Mouse (Mus musculus) urinary bladder, adult 18-20 months (tissue): Measurements from ENCODE around the gene Upk1a.

Experiments used
- DNase-seq, 2 experiments: peaks; one replicate each; pipeline ENCODE4 v3.0.0; 2022; ENCODE audit warnings: low spot score in 2 of 2, mixed read lengths in 2 of 2

Upk1a gene

DNA sequence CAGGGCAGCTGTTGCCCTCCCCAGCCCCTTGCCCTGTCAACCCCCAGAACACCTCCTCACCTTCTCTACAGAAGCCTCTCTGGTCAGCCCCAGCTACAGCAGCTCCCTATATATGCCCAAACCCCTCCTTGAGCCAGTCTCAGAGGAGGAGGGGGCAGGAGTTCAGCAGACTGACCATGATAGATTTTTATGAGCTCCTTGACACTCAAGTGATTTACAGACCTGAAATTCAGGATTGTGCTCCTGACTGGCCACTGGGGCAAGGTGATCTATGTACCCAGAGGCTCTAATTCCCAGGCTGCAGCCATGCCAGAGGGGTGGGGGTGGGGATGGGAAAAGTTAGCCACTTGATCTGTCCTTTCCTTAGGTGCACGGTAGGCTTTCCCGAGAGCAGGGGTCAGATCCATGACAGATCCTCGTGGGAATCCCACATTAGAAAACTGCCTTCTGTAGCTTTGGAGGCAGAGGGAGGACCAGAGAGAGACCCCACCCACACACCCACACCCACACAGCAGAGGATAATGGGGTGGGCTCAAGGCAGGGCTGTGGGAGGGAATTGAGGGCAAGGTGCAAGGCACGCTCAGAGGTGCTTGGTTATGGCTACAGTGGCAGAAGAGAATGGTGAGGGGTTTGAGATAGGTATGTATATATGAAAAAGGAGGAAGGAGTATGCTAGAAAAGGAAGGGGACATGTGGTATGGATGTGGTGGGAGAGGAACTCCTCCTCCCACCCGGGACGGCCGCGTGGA is at the start of gene Upk1a:
Gene Upk1a (minus strand): TSS at position 194 of the 749 bp plus-strand sequence.
- peak in 1 of 2 experiments; percentile 60 for DNase-seq

DNA sequence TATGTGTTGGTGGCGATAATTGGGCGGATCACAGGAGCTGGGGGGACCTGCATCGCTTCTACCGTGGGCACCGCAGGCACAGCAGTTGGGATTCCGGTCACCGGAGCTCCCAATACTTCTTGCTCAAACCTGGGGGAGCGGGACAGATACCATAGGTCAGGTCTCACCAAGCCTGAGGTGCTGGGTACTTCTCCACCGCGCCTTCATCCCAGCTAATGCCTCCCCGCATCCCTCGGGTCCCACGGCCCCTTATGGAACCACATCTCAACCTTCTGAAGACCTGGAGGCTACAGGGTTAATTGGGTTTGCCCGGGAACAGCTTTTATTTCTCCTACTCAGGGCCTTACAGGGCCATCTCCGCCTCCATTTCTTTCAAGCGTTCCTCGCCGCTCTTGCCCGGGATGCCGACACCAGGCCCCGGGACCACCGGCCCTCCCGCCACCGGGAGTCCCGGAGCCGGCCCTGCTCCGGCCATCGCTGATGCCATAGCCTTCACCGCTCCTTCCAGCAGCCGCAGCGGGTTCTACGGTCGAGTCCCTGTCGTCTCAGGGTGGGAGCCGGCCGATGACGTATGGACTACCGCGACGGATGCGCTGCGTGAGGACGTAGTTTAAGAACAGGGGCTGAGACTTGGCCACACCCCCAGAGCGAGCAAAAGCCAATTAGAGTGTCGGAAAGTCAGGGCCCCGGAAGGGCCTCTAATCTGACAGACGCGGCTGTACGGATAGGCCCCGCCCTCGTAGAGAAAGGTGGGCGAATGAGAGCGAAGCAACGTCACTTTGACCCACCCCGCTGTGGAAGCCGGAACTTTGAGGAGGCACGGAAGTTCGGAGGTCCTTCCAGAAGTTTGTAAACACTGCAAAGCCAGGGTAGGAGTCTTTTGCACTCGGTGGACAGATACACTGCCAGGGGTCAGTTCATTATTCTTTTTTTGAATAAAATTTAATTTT is 37.2 kb upstream of the Upk1a start, which contains the start of gene Rbm42:
Gene Rbm42 (minus strand): TSS at position 727 of the 950 bp plus-strand sequence.
- DNase-seq: peak; percentile 96 to 98

DNA sequence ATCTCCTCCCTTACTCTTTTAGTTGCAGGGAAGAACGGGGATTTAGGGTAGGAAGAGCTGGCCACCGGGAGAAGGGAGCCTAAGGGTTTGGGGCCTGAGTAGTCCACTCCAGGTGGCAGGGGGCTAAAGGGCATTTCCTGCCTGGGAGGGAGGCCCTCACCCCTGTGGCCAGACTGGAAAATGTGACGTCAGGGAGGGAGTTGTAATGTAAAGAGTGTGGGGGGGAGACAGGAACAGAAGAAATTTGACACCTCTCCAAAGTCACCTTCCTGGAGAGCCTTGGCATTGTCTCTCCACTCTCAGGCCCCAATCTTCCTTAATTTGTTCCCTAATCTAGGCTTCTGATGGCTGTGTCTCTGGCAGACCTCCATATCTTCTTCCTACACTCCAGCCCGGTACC is 26.4 kb upstream of the Upk1a start:
- no peak for DNase-seq

DNA sequence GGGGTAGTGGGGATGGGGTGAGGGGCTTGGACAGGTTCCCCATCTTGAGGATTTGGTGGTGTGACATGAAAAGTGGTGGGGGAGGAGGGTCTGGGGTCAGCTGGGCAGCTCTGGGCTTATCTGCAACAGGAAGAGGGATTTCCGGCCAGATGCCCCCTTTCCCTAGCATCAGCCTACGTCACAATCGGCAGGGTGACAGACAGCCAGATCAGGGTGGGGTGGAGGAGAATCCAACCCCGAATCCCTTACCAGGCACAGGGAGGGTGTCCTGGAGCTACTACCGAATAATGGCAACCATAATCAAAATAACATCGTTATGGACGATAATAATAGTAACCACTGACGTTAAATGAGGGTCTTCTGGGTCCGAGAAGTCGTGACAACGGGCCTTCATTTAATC is 23.7 kb upstream of the Upk1a start:
- no peak for DNase-seq

DNA sequence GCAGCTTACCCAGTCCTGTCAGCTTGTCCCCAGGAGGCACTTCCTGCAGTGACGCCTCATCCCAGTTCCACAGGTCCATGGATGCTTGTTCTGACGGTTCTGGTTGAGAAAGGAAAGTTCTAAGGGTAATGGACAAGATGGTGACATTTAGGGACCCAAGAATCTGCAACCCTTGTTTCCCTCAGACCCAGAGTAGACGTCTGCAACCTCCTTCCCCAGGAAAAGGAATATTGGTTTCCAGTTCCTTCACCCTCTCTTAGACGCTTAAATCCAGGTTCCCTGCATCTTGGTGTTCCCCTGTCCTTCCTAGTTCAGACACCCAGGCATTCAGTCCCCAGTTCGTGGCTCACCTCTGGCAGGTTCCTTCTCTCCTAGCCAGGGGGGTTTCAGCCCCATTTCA is 23.1 kb upstream of the Upk1a start, which contains the start of gene Etv2:
Gene Etv2 (minus strand): TSS at position 101 of the 400 bp plus-strand sequence.
- DNase-seq: no peak

DNA sequence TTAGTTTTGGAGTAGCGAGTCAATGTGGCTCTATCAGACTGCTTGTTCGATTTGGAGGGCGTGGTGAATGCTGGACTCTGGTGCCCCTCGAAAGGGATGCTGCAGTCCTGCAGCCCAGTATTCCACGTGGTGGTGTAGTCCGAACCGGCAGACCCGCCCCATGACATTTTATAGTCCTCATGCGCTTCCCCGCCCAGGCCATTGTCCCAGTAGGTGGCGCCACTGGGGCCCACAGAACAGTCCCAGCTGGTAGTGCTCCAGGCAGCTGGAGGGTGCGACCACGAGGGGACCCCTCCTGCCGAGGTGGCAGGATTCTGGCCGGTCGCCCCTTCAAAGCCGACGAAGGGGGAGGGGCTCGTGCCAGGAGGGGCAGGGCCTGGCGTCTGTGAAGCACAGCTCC is 22.0 kb upstream of the Upk1a start:
- no peak for DNase-seq

DNA sequence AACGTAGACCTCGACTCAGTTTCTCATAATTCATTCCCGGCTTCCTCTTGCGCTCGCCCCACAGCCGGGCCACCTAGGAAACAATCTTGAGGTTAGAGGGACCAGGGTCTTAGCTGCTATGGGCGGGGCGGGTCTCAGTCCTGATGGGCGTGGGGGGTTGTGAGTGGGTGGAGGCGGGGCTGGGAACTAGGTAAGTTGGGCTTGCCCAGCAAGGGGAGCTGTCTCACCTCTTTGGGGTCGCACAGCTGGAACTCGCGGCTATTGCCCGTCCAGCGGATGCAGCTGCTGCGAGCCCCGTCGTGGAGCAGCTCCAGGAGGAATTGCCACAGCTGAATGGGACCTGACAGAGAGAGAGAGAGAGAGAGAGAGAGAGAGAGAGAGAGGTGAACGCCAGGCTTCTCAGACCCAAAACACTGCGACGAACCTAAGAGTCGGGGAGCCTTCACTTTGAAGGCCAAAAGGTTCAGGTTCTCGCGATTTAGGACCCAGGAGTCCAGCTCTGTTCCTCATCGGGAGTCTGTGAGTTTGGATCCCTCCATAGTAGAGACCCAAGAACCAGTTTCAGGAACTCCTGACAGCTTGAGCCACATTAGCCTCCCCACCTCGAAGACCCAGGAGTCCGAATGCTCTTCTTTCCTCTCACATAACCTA is 21.2 kb upstream of the Upk1a start:
- DNase-seq: no peak

DNA sequence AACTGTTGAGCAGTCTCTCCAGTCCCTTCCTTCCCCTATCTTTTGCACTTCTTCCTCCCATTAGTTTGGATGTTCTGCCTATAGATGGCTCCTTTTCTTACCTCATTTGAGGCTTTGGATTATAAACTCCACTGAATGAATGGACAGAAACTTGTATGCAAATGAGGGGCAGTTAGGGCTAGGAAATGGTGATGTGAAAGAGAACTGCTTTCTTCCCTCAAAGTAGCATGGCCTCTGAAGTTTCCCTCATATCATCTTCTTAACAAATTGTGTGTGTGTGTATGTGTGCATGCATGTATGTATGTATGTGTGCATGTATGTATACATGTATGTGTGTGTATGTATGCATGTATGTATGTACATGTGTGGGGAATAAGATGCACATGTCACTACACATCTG is 16.4 kb upstream of the Upk1a start:
- DNase-seq: no peak

DNA sequence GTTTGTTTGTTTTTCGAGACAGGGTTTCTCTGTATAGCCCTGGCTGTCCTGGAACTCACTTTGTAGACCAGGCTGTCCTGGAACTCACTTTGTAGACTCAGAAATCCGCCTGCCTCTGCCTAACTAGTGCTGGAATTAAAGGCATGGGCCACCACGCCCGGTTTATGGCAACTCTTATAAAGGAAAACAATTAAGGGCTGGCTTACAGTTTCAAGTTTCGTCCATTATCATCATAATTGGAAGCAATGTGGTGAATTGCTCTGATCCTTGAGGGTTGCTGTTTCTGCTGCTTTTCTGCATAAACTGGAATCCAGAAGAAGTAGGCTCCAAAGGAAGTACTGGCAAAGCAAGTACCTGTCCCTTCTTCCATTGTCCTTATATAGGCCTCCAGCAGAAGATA is 14.0 kb upstream of the Upk1a start:
- DNase-seq: no peak

DNA sequence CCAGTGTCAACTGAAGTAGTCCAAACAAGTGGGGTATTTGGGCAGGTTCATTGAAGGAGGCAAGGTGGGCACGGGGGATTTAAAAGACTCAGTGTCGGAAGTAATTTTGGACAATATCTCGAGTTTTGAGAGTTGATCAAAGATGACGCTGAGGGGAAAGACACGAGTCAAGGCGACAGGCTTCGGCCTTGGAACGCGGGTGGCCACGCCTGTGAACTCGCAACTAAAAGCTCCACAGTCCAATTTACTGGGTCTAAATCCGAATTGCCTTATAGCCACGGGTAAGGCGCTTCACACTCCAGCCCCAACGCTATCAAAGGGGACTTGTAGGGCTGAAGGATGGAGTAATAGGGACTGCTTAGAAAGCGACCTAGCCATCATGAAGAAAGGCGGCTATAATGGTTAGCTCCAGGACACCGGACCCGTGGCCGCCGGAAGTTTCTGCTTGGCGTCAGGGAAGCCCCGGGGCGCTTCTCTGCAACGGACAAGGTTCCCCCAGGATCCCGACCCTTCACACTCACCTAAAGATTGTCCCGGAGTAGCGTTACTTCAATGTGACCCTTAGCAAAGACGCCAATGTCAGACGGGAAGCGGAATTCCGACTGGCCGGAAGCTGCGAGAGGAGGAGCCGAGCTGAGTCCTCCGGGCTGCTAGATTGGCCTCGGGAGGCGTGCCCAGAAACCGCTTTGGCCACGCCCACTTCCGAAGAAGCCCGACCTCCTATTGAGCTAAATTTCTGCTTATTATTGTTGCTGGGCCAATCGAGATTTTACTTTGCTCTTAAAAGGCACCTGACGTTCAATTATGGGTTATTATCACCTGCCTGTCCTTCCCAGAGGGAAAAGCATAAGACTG is 13.1 kb upstream of the Upk1a start, which contains the start of gene Cox6b1:
Gene Cox6b1 (minus strand): TSS at position 622 of the 855 bp plus-strand sequence.
- peak in 1 of 2 experiments; percentile 80 for DNase-seq

DNA sequence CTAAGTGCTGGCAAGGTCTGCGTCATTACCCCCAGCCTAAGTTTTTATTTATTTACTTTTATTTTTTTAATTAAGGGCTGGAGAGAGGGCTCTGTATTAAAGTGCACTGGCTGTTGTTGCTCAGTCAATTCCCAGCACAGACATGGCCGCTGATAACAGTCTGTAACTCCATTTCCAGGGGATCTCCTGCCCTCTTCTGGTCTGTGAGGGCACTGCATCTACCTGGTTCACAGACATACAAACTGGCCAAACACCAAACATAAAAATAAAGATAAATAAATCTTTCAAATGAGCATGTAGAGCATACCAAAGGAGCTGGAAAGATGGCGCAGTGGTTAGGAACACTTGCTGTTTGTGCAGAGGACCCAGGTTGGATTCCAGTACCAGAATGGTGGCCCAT is 6.6 kb upstream of the Upk1a start:
- DNase-seq: no peak

DNA sequence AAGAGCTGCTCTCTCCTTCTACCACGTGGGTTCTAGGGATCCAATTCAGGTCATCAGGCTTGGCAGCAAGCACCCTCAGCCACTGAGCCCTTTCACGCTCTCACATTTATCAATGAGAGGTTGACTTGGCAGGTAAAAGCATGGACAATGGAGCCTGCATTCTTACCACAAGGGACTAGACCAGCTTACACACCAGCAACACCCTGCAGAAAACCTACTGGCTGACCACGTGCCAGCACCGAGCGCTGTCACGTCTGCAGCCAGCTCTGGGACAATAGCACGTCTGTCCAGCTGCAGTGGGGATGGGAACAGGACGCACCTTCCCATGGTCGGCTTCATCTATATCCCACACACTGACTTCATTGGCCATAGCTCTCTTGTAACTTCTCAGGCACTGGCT is 6.0 kb upstream of the Upk1a start:
- DNase-seq: no peak

DNA sequence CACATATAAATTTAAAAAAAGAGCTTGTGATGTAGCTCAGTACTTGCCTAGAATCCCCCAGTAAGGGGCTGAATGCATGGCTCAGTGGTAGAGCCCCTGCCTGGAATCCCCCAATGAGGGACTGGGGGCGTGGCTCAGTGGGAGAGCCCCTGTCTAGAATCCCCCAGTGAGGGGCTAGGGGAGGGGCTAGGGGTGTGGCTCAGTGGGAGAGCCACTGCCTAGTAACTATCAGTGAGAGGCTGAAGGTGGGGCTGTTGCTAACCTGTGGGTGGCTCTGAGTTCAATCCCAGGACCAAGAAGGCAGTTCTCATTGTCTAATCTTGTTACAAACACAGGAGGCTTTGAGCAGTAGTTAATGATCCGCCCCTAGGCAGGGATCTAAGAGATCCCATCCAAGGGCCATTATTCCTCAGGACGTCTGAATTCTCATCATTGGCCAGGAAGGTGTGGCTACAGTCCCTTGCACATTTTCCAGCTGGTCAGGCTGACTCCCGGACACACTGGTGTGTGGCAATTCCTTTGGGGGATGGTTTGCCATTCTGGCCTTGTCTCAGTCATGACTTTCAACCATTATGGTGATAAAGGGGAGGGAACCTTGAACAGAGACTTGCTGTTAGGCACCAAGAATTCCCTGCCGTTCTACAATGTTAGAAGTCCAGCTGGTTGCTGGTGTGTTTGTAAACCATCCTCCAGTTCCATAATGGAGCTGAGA is 2.6 kb upstream of the Upk1a start:
- no peak for DNase-seq

DNA sequence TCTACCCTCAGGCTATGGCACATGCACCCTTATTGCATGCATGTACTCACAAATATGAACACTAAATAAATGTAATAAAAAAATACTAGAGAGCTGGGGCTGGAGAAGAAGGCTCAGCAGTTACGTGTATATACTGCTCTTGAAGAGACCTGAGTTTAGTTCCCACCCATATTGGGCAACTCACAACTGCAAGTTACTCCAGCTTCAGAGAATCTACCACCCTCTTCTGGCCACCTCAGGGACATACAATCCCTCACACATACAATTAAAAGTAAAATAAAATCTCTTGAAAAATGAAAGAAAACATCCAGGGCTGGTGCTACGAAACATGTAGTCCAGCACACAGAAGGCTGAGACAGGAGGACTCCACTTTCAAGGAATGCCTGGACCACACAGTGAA is 1.8 kb upstream of the Upk1a start:
- DNase-seq: no peak

DNA sequence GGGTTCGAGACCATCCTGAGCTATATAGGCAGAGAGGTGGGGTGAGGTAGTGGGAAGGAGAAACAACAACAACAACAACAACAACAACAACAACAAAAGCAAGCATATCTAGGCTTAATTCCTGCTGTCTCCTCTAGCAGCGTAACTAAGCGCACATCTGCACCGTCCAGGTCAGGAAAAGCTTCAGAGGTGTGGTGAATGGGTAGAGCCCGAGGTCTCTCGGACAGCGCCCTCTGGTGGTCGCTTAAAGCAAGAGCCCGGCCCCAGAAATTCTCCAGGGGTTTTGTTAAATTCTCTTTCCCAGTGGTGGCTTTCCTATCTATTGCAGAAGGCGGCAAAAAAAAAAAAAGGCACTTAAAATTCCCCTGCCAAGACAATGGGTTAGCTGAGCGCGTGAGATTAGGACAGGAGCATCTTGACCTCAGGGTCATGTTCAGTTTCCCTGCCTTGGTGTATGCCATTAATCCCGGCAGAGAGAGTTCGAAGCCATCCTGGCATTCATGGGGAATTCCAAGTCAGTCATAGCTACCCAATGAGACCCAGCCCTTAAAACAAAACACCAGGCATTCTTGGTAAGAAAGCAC is 974 bp upstream of the Upk1a start:
- peak in 1 of 2 experiments; percentile 53 for DNase-seq

DNA sequence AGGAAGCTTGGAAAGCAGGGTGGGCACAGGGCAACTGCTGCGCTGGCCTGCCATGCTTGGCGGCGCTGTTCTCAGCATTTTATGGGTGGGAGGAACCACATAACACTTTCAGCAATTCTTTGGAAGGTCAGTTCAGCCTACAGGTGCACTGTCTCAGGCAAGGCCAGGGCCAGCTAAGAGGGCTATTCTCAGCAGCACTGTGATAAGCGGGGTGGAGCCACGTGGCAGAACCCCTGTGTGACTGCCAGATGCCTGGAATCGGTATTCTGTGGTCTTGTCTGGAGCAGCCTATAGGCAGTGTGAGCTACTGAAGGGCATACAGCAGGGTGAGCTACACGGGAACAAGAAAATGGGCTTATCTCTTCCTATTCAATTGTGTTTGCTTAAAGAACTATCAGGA is 2.6 kb downstream of the Upk1a start:
- no peak for DNase-seq

DNA sequence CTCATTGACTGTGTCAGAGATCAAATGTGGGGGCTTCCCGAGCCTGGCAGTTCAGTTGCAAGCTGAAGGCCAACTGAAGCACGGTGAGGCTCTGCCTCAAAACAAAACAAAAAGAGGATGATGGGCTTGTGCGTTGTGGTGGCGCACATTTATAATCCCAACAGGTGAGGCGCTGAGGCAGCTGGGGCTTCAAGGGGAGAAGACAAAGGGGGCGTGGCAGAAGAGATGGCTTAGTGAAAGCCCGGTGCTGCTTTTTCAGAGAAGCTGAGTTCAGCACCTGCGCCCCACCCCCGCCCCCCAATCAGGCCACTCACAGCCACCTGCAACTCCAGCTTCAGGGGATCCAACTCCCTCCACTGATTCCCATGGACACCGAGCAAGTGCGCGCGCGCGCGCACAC is 4.2 kb downstream of the Upk1a start:
- DNase-seq: no peak

DNA sequence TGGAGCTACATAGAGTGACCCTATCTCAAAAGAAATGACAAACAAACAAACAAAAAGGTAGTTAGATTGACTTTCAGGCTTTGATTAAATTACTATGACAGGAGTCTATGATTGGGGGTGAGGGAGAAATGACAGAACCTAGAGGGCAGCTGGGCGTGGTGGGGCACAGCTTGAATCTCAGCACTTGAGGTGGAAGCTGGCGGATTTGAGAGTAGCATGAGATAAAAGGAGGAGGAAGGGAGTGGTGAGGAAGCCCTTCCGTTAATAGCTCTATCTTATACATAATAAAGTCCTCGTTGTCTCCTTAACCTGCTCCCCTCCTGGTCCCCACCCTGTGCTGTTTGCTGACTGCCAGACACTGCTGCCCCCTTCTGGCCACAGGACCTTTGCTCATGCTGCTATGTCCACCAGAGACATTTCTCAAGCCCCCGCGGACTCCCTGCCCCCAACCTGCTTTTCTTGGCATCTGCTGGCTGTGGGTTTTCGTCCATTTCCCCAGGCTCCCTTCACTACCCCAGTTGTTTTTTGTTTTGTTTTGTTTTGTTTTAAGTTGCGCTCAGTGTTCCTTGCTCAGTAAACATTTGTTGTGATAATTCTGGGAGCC is 4.8 kb downstream of the Upk1a start:
- DNase-seq: no peak

DNA sequence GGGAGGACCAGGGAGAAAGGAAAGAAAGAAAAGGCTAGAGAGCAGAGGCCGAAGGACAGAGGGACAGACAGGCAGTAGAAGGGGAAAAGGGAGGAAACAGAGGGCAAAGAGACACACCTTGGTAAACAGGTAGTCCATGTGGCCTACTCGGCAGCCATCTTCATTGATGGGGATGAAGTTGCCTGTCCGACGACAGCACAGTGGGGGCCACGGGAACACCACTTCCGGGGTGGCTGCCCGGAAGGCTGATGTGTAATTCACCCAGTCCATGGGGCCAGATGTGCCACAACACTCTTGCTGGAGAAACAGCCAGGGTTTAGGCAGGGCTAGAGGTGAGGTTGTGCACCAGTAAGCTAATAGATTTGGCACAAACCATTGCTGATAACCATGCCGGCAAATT is 7.7 kb downstream of the Upk1a start:
- DNase-seq: no peak

DNA sequence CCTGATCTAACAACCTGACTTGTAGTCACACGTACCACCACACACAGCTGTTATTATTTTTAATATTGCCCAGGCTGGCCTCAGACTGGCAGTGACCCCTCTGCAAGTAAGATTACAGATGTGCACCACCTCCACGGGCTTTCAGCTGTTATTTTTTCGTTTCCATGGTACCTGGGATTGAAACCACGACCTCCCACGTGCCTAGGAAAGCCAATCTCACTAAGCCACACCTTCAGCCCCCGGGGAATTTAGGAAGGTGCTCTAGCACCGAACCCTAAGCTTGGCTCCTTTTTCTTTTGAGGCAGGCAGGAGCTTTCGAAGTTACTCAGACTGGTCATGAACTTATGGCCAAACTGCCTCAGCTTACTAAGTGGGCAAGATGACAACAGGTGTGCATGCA is 8.2 kb downstream of the Upk1a start:
- DNase-seq: no peak
